Mouse (Mus musculus): ENCODE measurements at regions not wholly inside any gene's neighbourhood (a gene's known extent, or its start where the extent isn't known, plus 50 kb on each side); places are given as distances from the start of the nearest gene placed in this dataset.

DNA sequence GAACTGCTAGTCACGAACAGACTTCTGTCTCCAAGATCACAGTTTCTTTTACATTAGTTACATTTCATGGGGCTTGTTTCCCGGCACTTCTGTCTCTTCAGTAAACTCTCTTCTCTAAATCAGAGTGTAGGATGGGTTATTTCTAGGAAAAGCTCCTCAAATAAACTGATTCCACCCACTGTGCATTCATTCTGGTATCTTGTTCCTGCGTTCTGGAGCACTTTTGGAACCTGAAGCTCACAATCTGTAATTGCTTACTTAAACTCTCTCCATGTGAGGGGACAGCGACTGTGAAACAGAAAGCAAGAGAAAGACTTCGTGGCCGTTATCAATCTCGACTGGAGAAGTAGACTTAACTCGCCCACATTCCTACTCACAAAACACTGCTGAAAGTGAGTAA is 83.1 kb upstream of the Acvr2a start:
- TF ChIP-seq CTCF (IDR thresholded peaks at IDR 0.05; ENCODE audit: low read depth) (no peak), EP300 (IDR thresholded peaks at IDR 0.05; ENCODE audit: low read depth) (no peak)

All from liver, embryonic 14.5 days (tissue).